Mouse (Mus musculus): Measurements from ENCODE around the gene Faah. TPM values are rescaled to one million over a fixed set of nuclear protein-coding genes. Genes with fewer than 3 reads are reported as not detected.

The Faah gene
- polyA plus RNA-seq (2017; shearing (Covaris generic)) = 130 TPM

DNA sequence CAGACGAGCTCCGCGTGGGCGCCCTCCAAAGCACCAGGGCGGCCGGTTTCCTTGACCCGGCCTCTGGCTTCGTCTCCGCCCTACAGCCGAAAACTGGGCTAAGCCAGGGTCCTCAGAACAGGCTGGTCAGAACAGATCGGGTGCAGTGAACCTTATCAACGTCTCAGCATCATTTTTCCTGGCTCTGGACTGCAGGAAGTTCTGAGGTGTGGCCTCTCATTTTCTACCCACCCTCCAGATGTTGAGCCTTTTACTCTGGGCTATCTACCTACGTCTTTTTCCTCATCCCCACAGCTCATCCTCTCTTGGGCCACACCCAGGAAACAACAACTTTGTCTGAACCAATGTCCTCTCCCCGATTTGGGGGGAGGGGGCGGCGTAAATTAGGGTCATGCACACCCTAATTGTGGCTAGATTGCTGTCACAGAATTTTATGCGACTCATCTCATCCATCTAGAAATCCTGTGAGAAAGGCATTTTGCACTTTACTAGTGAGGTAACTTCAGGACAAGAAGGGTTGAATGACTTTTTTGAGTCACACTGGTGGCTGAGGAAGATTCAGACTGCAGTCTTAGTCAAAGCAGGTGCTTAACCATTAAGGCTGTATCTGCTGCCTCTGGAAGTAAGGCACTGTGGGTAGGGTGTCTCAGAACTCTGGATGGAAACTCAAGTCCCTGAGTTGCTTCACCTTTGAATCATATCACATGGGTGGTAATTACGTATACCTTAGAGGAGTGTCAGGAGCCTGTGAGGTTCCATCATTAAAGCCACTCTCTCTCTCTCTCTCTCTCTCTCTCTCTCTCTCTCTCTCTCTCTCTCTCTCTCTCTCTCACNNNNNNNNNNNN, at the start of gene Faah:
Gene Faah (minus strand): TSS at position 25 of the 845 bp plus-strand sequence.

DNA sequence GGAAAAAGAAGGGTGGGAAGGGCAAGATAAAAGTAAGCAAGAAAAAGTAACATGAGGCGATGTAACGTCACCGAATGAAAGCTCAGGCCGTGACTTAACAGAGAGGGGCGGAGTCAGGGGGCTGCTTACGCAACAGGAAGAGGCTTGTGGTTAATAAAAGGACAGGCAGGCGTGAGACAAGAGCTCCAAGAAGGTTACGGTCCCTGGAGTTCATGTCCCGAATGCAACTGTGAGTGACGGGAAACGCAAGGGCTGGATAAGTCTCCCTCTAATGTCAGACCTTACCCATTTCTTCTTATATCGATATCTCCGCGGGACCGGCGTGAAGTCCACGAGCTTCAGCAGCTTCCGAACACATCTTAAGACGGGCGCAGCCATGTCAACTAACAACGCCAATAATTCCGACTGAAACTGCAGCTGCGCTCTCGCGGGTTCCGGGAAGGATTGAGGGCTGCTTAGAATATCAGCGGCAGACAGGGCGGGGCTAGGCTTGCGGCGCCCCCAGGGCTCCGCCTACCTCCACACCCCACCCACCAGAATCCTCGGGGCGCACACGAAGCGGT, 35.8 kb upstream of the Faah start, which contains the start of gene Nsun4:
Gene Nsun4 (minus strand): TSS at position 478 of the 563 bp plus-strand sequence.

DNA sequence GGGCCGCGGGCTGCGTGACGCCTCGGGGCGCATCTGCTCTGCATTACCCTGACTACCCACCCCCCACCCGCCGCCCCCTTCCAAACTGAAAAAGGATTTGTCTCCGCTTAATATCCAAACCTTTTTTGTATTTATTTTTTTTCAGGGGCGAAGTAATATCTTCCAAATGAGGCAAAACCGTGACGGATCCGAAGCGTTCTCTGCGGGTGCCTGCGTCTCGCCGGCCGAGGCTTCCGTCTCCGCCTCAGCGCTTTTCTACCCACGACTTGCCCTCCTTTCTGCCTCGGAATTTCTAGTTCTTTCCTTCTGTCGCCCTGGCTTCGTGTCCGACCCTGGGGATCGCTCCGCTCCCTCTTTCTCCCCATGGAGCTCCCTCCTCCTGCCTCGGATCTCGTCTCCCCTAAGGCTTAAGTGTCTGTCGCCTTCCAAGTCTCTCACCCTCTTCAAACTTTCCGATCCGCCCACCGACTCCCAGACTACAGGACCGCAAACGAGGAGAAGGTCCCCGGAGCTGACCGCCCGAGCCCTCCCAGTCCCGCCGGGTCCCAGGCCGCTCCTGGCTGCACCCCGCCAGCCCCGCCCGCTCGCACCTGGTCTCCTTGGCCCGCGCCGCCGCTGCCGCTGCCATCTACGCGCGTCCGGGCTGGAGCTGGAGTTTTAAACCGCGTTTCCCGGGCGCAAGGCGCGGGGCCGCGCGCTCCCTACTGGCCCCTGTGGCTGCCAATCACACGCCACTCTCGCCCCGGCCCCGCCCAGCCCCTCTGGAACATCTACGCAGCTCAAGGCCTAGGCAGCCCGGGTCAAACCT, 78.2 kb downstream of the Faah start, which contains the start of gene Dmbx1:
Gene Dmbx1 (minus strand): TSS at position 632 of the 808 bp plus-strand sequence.

Other genes with a start within 250 kb of the Faah start
- gene Tex38, start 236.9 kb downstream of the Faah start, polyA plus RNA-seq (2017; shearing (Covaris generic)) = 0.45 TPM
- 40.3 TPM for gene Atpaf1, start 233.1 kb downstream of the Faah start, polyA plus RNA-seq (2017; shearing (Covaris generic))
- gene Mob3c, start 189.8 kb downstream of the Faah start, polyA plus RNA-seq (2017; shearing (Covaris generic)) = 32.5 TPM
- gene Mknk1, start 178.7 kb downstream of the Faah start, polyA plus RNA-seq (2017; shearing (Covaris generic)) = 58.6 TPM
- gene Kncn, start 133.5 kb downstream of the Faah start, polyA plus RNA-seq (2017; shearing (Covaris generic)) = not detected
- not detected for gene 6430628N08Rik, start 127.3 kb downstream of the Faah start, polyA plus RNA-seq (2017; shearing (Covaris generic))
- gene Dmbx1, start 78.0 kb downstream of the Faah start, polyA plus RNA-seq (2017; shearing (Covaris generic)) = not detected
- 34.9 TPM for gene Nsun4, start 36.0 kb upstream of the Faah start, polyA plus RNA-seq (2017; shearing (Covaris generic))
- gene Uqcrh, start 57.1 kb upstream of the Faah start, polyA plus RNA-seq (2017; shearing (Covaris generic)) = 446 TPM
- gene Lrrc41, start 57.3 kb upstream of the Faah start, polyA plus RNA-seq (2017; shearing (Covaris generic)) = 40.3 TPM
- gene Rad54l, start 105.8 kb upstream of the Faah start, polyA plus RNA-seq (2017; shearing (Covaris generic)) = 2.9 TPM
- gene Pomgnt1, start 105.9 kb upstream of the Faah start, polyA plus RNA-seq (2017; shearing (Covaris generic)) = 53.9 TPM
- 0.17 TPM for gene Lurap1, start 133.4 kb upstream of the Faah start, polyA plus RNA-seq (2017; shearing (Covaris generic))
- gene Tspan1, start 149.7 kb upstream of the Faah start, polyA plus RNA-seq (2017; shearing (Covaris generic)) = not detected
- gene 1700042G07Rik, start 155.4 kb upstream of the Faah start, polyA plus RNA-seq (2017; shearing (Covaris generic)) = not detected
- gene Gm49337, start 155.5 kb upstream of the Faah start, polyA plus RNA-seq (2017; shearing (Covaris generic)) = not detected
- gene Pik3r3, start 203.7 kb upstream of the Faah start, polyA plus RNA-seq (2017; shearing (Covaris generic)) = 5.7 TPM